Mouse (Mus musculus) liver, postnatal 0 days (tissue): ENCODE measurements around the gene Celf2.

Experiments
- CTCF ChIP-seq: sonication (generic); IDR thresholded peaks from 2 replicates; pipeline ENCODE4 v1.5.1; 2016; ENCODE audit warnings: antibody characterized with exemption, low read depth
- EP300 ChIP-seq: IDR thresholded peaks from 2 replicates; pipeline ENCODE4 v1.6.1; 2016; ENCODE audit warnings: antibody characterized with exemption, low read depth, mild to moderate bottlenecking

DNA sequence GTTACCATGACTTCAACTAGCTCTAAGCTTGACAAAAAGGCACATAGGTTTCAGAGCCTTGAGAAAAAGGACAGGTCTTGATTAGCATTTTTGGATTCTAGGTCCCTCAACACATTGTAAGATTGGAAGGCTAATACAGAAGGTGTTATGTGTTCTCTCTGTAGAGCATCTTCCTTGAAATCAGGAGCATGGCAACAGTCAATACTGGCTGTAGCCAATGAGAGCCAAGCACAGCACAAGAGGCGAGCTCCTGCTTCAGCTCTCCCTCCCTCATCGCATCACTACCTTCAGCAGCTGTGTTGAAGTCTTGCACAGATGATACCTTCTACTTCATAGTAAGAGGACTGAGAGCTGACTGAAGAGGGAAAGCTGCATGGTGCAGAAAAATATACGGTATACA is 890.5 kb downstream of the Celf2 start:
- no peak for TF ChIP-seq CTCF
- no peak for TF ChIP-seq EP300
